Mouse (Mus musculus) CH12.LX (cell line): ENCODE data around the gene Gtf2h2.
"Not testable (repeated sequence)": the region's sequence is repeated elsewhere in the genome, so short reads cannot be mapped to it uniquely, and the experiment has no call there.

Source experiments
- GABPA ChIP-seq: IDR thresholded peaks from 2 replicates; pipeline ENCODE4 v1.6.1; 2012; ENCODE audit warnings: low read depth, low read length, improper control_type of control experiment, inconsistent platforms; ENCODE audit not compliant: insufficient replicate concordance
- HCFC1 ChIP-seq: IDR thresholded peaks from 2 replicates; pipeline ENCODE4 v1.6.1; 2012; ENCODE audit warnings: low read depth, mild to moderate bottlenecking, inconsistent platforms, low read length, improper control_type of control experiment
- NRF1 ChIP-seq: IDR thresholded peaks from 2 replicates; pipeline ENCODE4 v1.6.1; 2014; ENCODE audit warnings: low read depth, mild to moderate bottlenecking, inconsistent platforms, low read length, improper control_type of control experiment, moderate library complexity
- PAX5 ChIP-seq: IDR thresholded peaks from 2 replicates; pipeline ENCODE4 v1.6.1; 2012; ENCODE audit warnings: low read length, inconsistent platforms, mixed read lengths
- SIN3A ChIP-seq: IDR thresholded peaks from 2 replicates; pipeline ENCODE4 v1.6.1; 2012; ENCODE audit warnings: low read length, improper control_type of control experiment, inconsistent platforms
- TCF12 ChIP-seq: IDR thresholded peaks from 2 replicates; pipeline ENCODE4 v1.6.1; 2014; ENCODE audit warnings: low read depth, mild to moderate bottlenecking, inconsistent platforms, low read length, improper control_type of control experiment
- ZC3H11A ChIP-seq: IDR thresholded peaks from 2 replicates; pipeline ENCODE4 v1.6.1; 2012; ENCODE audit warnings: low read depth, mild to moderate bottlenecking, inconsistent platforms, low read length, improper control_type of control experiment

GRCm38 (mm10) chr13:100436556-100437163, 55.7 kb downstream of the Gtf2h2 start:
- not testable (repeated sequence) for TF ChIP-seq ZC3H11A, GABPA, PAX5, HCFC1, SIN3A, NRF1
- TF ChIP-seq TCF12: 0 out of 2 replicates have a peak, but pooled peaks have one; percentile 43
